Mouse (Mus musculus) lung, embryonic 15.5 days (tissue): ENCODE data around the gene Gprin1. TPM values are rescaled to one million over a fixed set of nuclear protein-coding genes. Genes with fewer than 3 reads are reported as not detected.
A peak's percentile ranks its signal among the peaks of the same experiment; 100 is the strongest.
"Not testable (repeated sequence)": the region's sequence is repeated elsewhere in the genome, so short reads cannot be mapped to it uniquely, and the experiment has no call there.

Source experiments
- ATAC-seq: fragments of 200-750 bp; cut with Nextera tagmentation; 2 replicates; pipeline ENCODE4 v1.8.0; 2017; ENCODE audit warnings: moderate number of reproducible peaks, borderline replicate concordance; ENCODE audit not compliant: low FRiP score, low TSS enrichment; ENCODE audit errors: extremely low read depth
- H3K27ac ChIP-seq: fragments of 300-500 bp; sonication (generic); 2 replicates; pipeline ENCODE4 v1.5.1; 2015; ENCODE audit warnings: moderate library complexity, mild to moderate bottlenecking, inconsistent platforms
- H3K27me3 ChIP-seq: fragments of 300-500 bp; sonication (generic); 2 replicates; pipeline ENCODE4 v1.6.1; 2015; ENCODE audit warnings: inconsistent platforms
- H3K36me3 ChIP-seq: fragments of 300-500 bp; sonication (generic); 2 replicates; pipeline ENCODE4 v1.6.1; 2015; ENCODE audit warnings: inconsistent platforms
- H3K4me1 ChIP-seq: fragments of 300-500 bp; sonication (generic); 2 replicates; pipeline ENCODE4 v1.6.1; 2015; ENCODE audit warnings: inconsistent platforms
- H3K4me2 ChIP-seq: fragments of 300-500 bp; sonication (generic); 2 replicates; pipeline ENCODE4 v1.6.1; 2015; ENCODE audit warnings: inconsistent platforms, mild to moderate bottlenecking, moderate library complexity
- H3K4me3 ChIP-seq: fragments of 300-500 bp; sonication (generic); 2 replicates; pipeline ENCODE4 v1.5.1; 2015; ENCODE audit warnings: mild to moderate bottlenecking, inconsistent platforms
- H3K9ac ChIP-seq: fragments of 300-500 bp; sonication (generic); 2 replicates; pipeline ENCODE4 v1.6.1; 2015; ENCODE audit warnings: inconsistent platforms
- H3K9me3 ChIP-seq: fragments of 300-500 bp; sonication (generic); 2 replicates; pipeline ENCODE4 v1.6.1; 2016; ENCODE audit warnings: inconsistent platforms
- WGBS: fragments of 180-500 bp; shearing (Covaris S2); methylation state at CpG from one replicate; pipeline ENCODE4 v1.1.7; 2015; 5-methylcytosine and 5-hydroxymethylcytosine counted together
- polyA plus RNA-seq: library from polyadenylated mRNA; unstranded; fragments of >200 nt; fragmentation: Nextera tagmentation; extraction: Ambion mirVana; gene quantifications from 2 replicates; pipeline ENCODE4 v1.2.1, GENCODE M21; 2015

The Gprin1 gene
- polyA plus RNA-seq = 0.24 and 0.42 TPM in 2 replicates

- H3K27ac ChIP-seq = no peak within 1 kb of the TSS
- peak; percentile 51; the same call in 1 of the 2 replicates for ATAC-seq
- H3K4me1 ChIP-seq = peaks cover 10% of the 10 kb centered on the region
- 3% methylated on average over 29 of the region's 29 CpGs for WGBS
- H3K27me3 ChIP-seq = peaks cover 46% of the 10 kb centered on the region
- peak within 1 kb of the TSS; percentile 93 for H3K4me2 ChIP-seq
- no peak within 1 kb of the TSS for H3K9ac ChIP-seq
- H3K36me3 ChIP-seq = no peaks in the 10 kb centered on the region
- peak within 1 kb of the TSS; percentile 55 for H3K4me3 ChIP-seq
- no peaks in the 10 kb centered on the region for H3K9me3 ChIP-seq
Measured at GRCm38 (mm10) chr13:54749864-54750411, at the start of gene Gprin1. Gprin1 (minus strand) TSS chr13:54749874.

- no peak overlapping the region for H3K27ac ChIP-seq
- no peaks in the 10 kb centered on the region for H3K4me1 ChIP-seq
- no peaks in the 10 kb centered on the region for H3K9me3 ChIP-seq
- no peaks in the 10 kb centered on the region for H3K27me3 ChIP-seq
- H3K4me2 ChIP-seq = no peak overlapping the region
- ATAC-seq = no peak
- H3K4me3 ChIP-seq = no peak overlapping the region
- H3K36me3 ChIP-seq = no peaks in the 10 kb centered on the region
- H3K9ac ChIP-seq = no peak overlapping the region
- 50% methylated on average over 10 of the region's 10 CpGs for WGBS
Measured at GRCm38 (mm10) chr13:54798740-54799139, 49.1 kb upstream of the Gprin1 start.

GRCm38 (mm10) chr13:54797861-54798643, 48.4 kb upstream of the Gprin1 start:
- no peak overlapping the region for H3K9ac ChIP-seq
- no peaks in the 10 kb centered on the region for H3K36me3 ChIP-seq
- H3K27ac ChIP-seq = no peak overlapping the region
- no peaks in the 10 kb centered on the region for H3K4me1 ChIP-seq
- H3K9me3 ChIP-seq = no peaks in the 10 kb centered on the region
- H3K27me3 ChIP-seq = no peaks in the 10 kb centered on the region
- no peak overlapping the region for H3K4me2 ChIP-seq
- no peak for ATAC-seq
- 70% methylated on average over 16 of the region's 16 CpGs for WGBS
- H3K4me3 ChIP-seq = no peak overlapping the region

DNA sequence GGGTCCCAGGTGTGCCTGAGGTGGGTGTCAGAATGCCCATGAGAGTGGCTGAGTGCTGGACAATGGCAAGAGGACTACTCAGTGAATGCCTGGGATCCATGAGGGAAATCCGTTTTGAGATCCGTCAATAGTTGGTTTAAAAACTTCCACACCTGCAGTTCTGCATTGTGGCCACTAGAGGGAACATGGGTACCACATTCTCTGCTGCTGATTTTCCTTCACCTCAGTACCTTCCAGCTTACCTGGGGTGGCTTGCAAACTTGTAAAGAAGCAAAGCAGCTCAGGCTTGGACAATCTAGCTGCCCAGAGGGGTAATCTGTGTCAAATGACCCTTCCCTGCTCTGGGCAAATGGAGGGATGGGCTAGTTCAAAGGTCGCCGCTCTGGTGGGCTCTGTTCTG, 47.7 kb upstream of the Gprin1 start:
- Histone ChIP-seq H3K4me2 (no peak overlapping the region), H3K4me3 (no peak overlapping the region), H3K9me3 (no peaks in the 10 kb centered on the region), H3K9ac (no peak overlapping the region), H3K36me3 (no peaks in the 10 kb centered on the region), H3K4me1 (no peaks in the 10 kb centered on the region), H3K27ac (no peak overlapping the region), H3K27me3 (no peaks in the 10 kb centered on the region)
- WGBS = 35% methylated on average over 4 of the region's 4 CpGs
- no peak for ATAC-seq

- Histone ChIP-seq H3K9ac (no peak overlapping the region), H3K9me3 (no peaks in the 10 kb centered on the region), H3K4me1 (peaks cover 5% of the 10 kb centered on the region), H3K4me2 (no peak overlapping the region), H3K36me3 (no peaks in the 10 kb centered on the region), H3K27me3 (peaks cover 11% of the 10 kb centered on the region; the same call in 1 of the 2 replicates), H3K27ac (no peak overlapping the region), H3K4me3 (no peak overlapping the region)
- 34% methylated on average over 5 of the region's 5 CpGs for WGBS
- no peak for ATAC-seq
Measured at GRCm38 (mm10) chr13:54794843-54795242, 45.2 kb upstream of the Gprin1 start.

DNA sequence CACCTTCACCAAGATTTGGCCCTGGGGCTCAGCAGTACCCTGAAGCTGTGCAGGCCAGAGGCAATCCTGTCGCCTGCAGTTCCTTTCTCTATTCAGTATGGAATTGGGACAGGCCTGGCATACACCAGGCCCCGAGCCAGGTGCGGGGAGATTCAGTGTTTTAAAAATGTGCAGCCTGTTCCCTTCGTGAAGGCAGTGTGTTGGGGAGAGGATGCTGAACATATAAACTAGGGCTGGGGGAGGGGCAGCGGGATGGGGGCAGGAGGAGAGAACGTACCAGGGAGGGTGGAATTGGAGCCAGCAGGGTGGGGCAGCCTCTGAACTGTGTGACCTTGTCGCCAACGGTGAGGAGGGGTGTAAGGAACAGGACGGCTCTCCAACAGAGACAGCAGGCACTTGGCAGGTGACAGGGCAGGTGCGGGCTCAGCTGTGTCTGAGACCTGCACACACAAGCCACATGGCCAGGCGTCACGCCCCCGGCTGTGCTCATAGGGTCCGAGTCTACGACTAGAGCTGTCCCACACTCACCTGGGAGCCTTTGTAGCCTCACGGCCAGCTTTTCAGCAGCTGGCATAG, 44.4 kb upstream of the Gprin1 start:
- 61% methylated on average over 16 of the region's 16 CpGs for WGBS
- no peak overlapping the region for H3K4me3 ChIP-seq
- H3K27ac ChIP-seq = no peak overlapping the region
- no peak overlapping the region for H3K9ac ChIP-seq
- H3K4me2 ChIP-seq = no peak overlapping the region
- no peak for ATAC-seq
- peaks cover 8% of the 10 kb centered on the region for H3K4me1 ChIP-seq
- no peaks in the 10 kb centered on the region for H3K36me3 ChIP-seq
- peaks cover 11% of the 10 kb centered on the region; the same call in 1 of the 2 replicates for H3K27me3 ChIP-seq
- H3K9me3 ChIP-seq = no peaks in the 10 kb centered on the region

GRCm38 (mm10) chr13:54792259-54793230, 42.9 kb upstream of the Gprin1 start:
- Histone ChIP-seq H3K36me3 (no peaks in the 10 kb centered on the region), H3K4me3 (no peak overlapping the region), H3K4me2 (no peak overlapping the region), H3K9ac (no peak overlapping the region), H3K27ac (no peak overlapping the region), H3K9me3 (no peaks in the 10 kb centered on the region), H3K4me1 (peaks cover 8% of the 10 kb centered on the region), H3K27me3 (peaks cover 11% of the 10 kb centered on the region; the same call in 1 of the 2 replicates)
- ATAC-seq = no peak
- WGBS = 14% methylated on average over 21 of the region's 21 CpGs

DNA sequence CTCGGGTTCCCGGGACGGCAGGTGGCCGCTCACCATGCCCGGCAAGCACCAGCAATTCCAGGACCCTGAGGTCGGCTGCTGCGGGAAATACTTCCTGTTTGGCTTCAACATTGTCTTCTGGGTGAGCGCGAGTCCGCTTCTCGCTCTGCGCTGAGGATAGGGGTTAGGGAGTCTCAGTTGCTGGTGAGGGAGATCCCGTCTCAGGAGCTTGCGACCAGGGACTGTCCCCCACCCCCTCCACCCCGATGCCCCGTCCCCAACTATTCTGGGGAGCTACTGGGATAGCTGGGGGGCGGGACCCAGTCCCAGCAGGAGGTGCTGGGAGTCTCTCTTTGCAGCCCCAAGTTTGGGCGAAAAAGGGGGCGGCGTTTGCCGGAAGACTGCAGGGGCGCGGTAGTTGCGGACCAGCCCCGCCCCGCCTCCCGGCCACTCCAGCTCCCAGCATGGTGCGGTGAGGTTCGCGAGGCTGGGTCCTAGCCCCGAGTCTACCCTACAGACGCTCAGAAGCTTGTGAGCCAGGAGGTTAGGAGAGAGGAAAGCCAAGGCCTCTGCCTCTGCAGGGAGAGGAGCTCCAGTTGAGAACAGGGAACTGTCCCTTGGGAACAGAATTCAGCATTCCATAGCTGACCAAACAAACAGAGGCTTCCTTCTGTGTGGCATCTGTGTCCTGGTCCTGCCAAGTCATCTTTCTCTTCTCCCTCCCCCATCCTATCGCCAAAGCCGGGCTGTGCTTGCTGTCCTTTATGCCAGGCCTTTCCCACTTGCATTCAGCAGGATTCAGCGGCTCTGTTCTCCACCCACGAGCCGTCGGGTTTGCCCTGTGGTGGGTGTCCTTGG, 40.1 kb upstream of the Gprin1 start:
- H3K36me3 ChIP-seq = no peaks in the 10 kb centered on the region
- H3K4me3 ChIP-seq = peak overlapping the region; percentile 59
- peak overlapping the region; percentile 45; the same call in 1 of the 2 replicates for H3K27ac ChIP-seq
- H3K27me3 ChIP-seq = peaks cover 11% of the 10 kb centered on the region; the same call in 1 of the 2 replicates
- 1% methylated on average over 38 of the region's 38 CpGs for WGBS
- H3K9ac ChIP-seq = peak overlapping the region; percentile 41
- H3K9me3 ChIP-seq = no peaks in the 10 kb centered on the region
- peaks cover 8% of the 10 kb centered on the region for H3K4me1 ChIP-seq
- H3K4me2 ChIP-seq = peak overlapping the region; percentile 97
- ATAC-seq = peak; percentile 32

GRCm38 (mm10) chr13:54788740-54789560, 39.3 kb upstream of the Gprin1 start, which contains the start of gene Tspan17:
Tspan17 (plus strand) TSS chr13:54789377.
- Histone ChIP-seq H3K27me3 (peaks cover 11% of the 10 kb centered on the region; the same call in 1 of the 2 replicates), H3K36me3 (no peaks in the 10 kb centered on the region), H3K9me3 (no peaks in the 10 kb centered on the region), H3K4me3 (peak within 1 kb of the TSS; percentile 59), H3K4me2 (peak within 1 kb of the TSS; percentile 97), H3K4me1 (peaks cover 8% of the 10 kb centered on the region), H3K27ac (peak within 1 kb of the TSS; percentile 45; the same call in 1 of the 2 replicates), H3K9ac (peak within 1 kb of the TSS; percentile 41)
- WGBS = 2% methylated on average over 49 of the region's 49 CpGs
- ATAC-seq = peak; percentile 85

- ATAC-seq, H3K4me1 ChIP-seq, H3K36me3 ChIP-seq, H3K4me3 ChIP-seq, H3K9ac ChIP-seq, H3K4me2 ChIP-seq, H3K9me3 ChIP-seq, H3K27ac ChIP-seq: not testable (repeated sequence)
- 35% methylated on average over 2 of the region's 2 CpGs for WGBS
- H3K27me3 ChIP-seq = peaks cover 11% of the 10 kb centered on the region; the same call in 1 of the 2 replicates
Measured at GRCm38 (mm10) chr13:54787591-54787990, 37.9 kb upstream of the Gprin1 start.
